In genomic region chrX:168292506-168292905, GRCm38 (mm10) we compare ENCODE assay signal across 16 mouse cellular contexts.
"Had no signal": no experiment of that assay in that cellular context is flagged by ENCODE, and none has a peak within 500 bp of the region (broad histone marks: within the 10 kb centered on the region; RNA-seq: fewer than 3 reads in every experiment).

No protein-coding gene starts in this region.

- H3K36me3 ChIP-seq: liver, embryonic 13.5 days had no signal

- H3K9me3 ChIP-seq: liver, embryonic 13.5 days had no signal

- H3K27ac ChIP-seq: kidney, postnatal 0 days; layer of hippocampus, adult 2 months; left cerebral cortex, adult 2 months; liver, embryonic 13.5 days had no signal

- H3K4me1 ChIP-seq: liver, embryonic 13.5 days had no signal

- H3K27me3 ChIP-seq: liver, embryonic 13.5 days had no signal

- H3K9ac ChIP-seq: liver, embryonic 13.5 days had no signal

- H3K4me2 ChIP-seq: liver, embryonic 13.5 days; midbrain, embryonic 11.5 days had no signal

- DNase-seq: kidney, adult 2 months; kidney, postnatal 25 days; layer of hippocampus, adult 9-11 months; layer of hippocampus, postnatal 36 days; liver, embryonic 13.5 days; lung, adult 2 months; lung, postnatal 14 days; lung, postnatal 4 days; midbrain, embryonic 14.5 days; right cerebral cortex, postnatal 14 days; thymus, adult 18-20 months; thymus, postnatal 36 days had no signal

- H3K4me3 ChIP-seq: layer of hippocampus, adult 2 months; left cerebral cortex, adult 2 months; liver, embryonic 13.5 days had no signal
